Mouse (Mus musculus): ENCODE results near the gene Olfr747. TPM values are rescaled to one million over a fixed set of nuclear protein-coding genes. Genes with fewer than 3 reads are reported as not detected.
"Not testable (repeated sequence)": the region's sequence is repeated elsewhere in the genome, so short reads cannot be mapped to it uniquely, and the experiment has no call there.

Olfr747 gene
- not detected in 2 replicates for total RNA-seq (2014; rRNA removed)
- not detected in 2 replicates for polyA plus RNA-seq (2015; fragmentation: Nextera tagmentation; extraction: Ambion mirVana)

DNA sequence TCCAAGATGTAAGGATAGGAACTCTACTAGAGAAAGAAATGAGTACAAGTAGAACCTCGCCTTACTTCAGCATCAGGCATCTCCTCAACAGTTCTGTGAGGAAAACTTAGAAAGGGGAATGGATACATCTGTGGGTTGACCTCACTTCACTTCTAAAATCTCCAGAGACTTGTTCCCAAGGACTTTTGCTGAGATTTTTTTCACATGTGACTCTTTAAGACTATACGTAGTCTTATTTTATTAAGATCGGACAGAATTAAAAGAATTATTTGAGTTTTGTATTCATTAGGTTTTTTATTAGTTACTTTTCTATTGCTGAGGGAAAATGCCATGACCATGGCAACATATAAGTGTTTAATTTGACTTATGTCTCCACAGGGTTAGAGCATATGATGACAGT is at the start of gene Olfr747:
Olfr747 (minus strand) TSS at position 101 of the 400 bp plus-strand sequence.
- WGBS, result 93% methylated on average over 3 of the region's 3 CpGs
- Histone ChIP-seq H3K4me1 (ENCODE audit: insufficient read depth) (no peaks in the 10 kb centered on the region), H3K9ac (no peak within 1 kb of the TSS), H3K27me3 (ENCODE audit: insufficient read depth, low read length) (no peaks in the 10 kb centered on the region), H3K4me3 (ENCODE audit: low read depth, low read length) (no peak within 1 kb of the TSS), H3K9me3 (ENCODE audit: low read length) (no peaks in the 10 kb centered on the region), H3K4me2 (ENCODE audit: low read depth) (no peak within 1 kb of the TSS), H3K36me3 (ENCODE audit: insufficient read depth) (no peaks in the 10 kb centered on the region), H3K27ac (ENCODE audit: low read depth, low read length) (no peak within 1 kb of the TSS)
- DNase-seq (no peak), ATAC-seq (no peak)
- TF ChIP-seq CTCF (IDR thresholded peaks at IDR 0.05; ENCODE audit: low read depth), result no peak

DNA sequence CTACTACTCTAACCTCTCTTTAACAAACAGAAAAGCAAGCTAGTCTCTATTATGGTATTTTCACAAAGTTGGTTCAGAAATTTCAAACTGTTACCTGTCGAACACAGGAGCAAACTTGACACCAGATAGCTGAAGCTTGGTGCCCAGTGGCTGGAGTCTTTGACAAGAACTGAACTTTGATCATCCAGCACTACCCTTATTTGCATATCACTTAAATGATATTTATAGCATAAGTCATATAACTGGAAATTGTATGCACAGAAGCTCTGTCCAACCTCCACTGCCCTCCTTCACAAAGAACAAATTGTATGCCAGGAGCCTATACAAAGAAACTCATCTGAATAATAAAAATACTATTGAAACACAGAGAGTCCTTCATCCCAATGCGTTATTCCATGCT is 48.6 kb upstream of the Olfr747 start:
- Histone ChIP-seq H3K9ac (no peak overlapping the region), H3K36me3 (ENCODE audit: insufficient read depth) (no peaks in the 10 kb centered on the region), H3K27me3 (ENCODE audit: insufficient read depth, low read length) (no peaks in the 10 kb centered on the region), H3K4me2 (ENCODE audit: low read depth) (no peak overlapping the region), H3K4me3 (ENCODE audit: low read depth, low read length) (no peak overlapping the region), H3K4me1 (ENCODE audit: insufficient read depth) (no peaks in the 10 kb centered on the region), H3K9me3 (ENCODE audit: low read length) (no peaks in the 10 kb centered on the region), H3K27ac (ENCODE audit: low read depth, low read length) (no peak overlapping the region)
- TF ChIP-seq CTCF (IDR thresholded peaks at IDR 0.05; ENCODE audit: low read depth), result no peak
- 71% methylated on average over 2 of the region's 2 CpGs for WGBS
- ATAC-seq (no peak), DNase-seq (no peak)

DNA sequence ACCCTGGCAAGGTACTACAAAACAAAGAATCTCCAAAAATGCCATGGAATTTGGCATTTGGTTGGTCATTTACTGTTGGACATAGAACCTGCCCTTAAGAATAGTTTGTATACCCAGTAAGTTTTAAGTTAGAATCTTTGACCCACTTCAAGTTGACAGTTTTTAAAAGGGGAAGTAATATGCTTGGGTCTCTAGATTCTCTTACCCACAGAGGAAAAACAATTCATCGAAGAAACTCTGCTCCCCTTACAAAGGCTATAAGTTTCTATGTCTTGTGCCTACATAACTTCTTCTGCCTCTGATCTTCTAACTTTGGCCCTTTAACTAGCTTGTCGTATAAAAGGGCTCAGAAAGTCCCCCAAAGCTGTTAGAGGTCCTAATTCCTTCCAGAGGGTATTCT is 47.3 kb upstream of the Olfr747 start:
- no peak overlapping the region for H3K4me2 ChIP-seq (ENCODE audit: low read depth)
- no peak overlapping the region for H3K27ac ChIP-seq (ENCODE audit: low read depth, low read length)
- DNase-seq (no peak), ATAC-seq (no peak)
- H3K9ac ChIP-seq, result no peak overlapping the region
- no peaks in the 10 kb centered on the region for H3K9me3 ChIP-seq (ENCODE audit: low read length)
- no peak for TF ChIP-seq CTCF (IDR thresholded peaks at IDR 0.05; ENCODE audit: low read depth)
- no peaks in the 10 kb centered on the region for H3K4me1 ChIP-seq (ENCODE audit: insufficient read depth)
- 70% methylated on average over 2 of the region's 2 CpGs for WGBS
- H3K27me3 ChIP-seq (ENCODE audit: insufficient read depth, low read length), result no peaks in the 10 kb centered on the region
- no peak overlapping the region for H3K4me3 ChIP-seq (ENCODE audit: low read depth, low read length)
- no peaks in the 10 kb centered on the region for H3K36me3 ChIP-seq (ENCODE audit: insufficient read depth)

DNA sequence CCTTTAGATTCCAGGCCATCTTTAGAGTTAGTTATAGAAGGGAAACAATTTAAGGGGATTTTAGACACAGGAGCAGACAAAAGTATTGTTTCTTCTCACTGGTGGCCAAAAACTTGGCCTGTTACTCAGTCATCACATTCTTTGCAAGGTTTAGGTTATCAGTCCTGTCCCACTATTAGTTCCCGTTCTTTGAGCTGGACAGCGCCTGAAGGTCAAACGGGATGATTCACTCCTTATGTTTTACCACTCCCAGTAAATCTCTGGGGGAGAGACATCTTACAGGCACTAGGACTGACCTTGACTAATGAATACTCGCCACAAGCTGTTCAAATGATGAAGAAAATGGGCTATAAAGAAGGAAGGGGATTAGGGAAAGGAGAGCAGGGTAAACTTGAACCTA is 29.4 kb upstream of the Olfr747 start:
- not testable (repeated sequence) for DNase-seq; H3K27ac ChIP-seq (ENCODE audit: low read depth, low read length); H3K9me3 ChIP-seq (ENCODE audit: low read length); H3K27me3 ChIP-seq (ENCODE audit: insufficient read depth, low read length); ATAC-seq; H3K4me3 ChIP-seq (ENCODE audit: low read depth, low read length); H3K9ac ChIP-seq; H3K4me1 ChIP-seq (ENCODE audit: insufficient read depth); H3K4me2 ChIP-seq (ENCODE audit: low read depth); H3K36me3 ChIP-seq (ENCODE audit: insufficient read depth)
- 96% methylated on average over 3 of the region's 4 CpGs for WGBS

DNA sequence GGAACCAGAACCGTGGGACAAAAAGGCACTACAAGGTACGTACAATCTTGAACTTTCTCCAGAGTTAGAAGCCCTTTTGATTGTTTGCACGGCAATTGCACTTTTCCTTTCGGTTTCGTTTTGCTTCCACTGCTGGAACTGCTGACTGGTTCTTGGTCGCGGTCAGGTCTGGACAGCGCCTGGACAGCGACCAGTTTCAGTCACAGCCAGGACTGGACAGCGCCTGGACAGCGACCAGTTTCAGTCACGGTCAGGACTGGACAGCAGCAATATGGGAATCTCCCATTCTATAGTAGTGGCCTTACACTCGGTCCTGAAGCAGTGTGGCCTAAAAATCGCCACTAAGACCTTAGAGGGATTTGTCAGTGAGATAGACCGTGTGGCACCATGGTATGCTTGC is 26.9 kb upstream of the Olfr747 start:
- H3K4me2 ChIP-seq (ENCODE audit: low read depth); H3K27ac ChIP-seq (ENCODE audit: low read depth, low read length); H3K4me1 ChIP-seq (ENCODE audit: insufficient read depth); DNase-seq; ATAC-seq; H3K9ac ChIP-seq; H3K9me3 ChIP-seq (ENCODE audit: low read length); H3K36me3 ChIP-seq (ENCODE audit: insufficient read depth); H3K27me3 ChIP-seq (ENCODE audit: insufficient read depth, low read length); H3K4me3 ChIP-seq (ENCODE audit: low read depth, low read length): not testable (repeated sequence)
- WGBS, result 89% methylated on average over 15 of the region's 15 CpGs

DNA sequence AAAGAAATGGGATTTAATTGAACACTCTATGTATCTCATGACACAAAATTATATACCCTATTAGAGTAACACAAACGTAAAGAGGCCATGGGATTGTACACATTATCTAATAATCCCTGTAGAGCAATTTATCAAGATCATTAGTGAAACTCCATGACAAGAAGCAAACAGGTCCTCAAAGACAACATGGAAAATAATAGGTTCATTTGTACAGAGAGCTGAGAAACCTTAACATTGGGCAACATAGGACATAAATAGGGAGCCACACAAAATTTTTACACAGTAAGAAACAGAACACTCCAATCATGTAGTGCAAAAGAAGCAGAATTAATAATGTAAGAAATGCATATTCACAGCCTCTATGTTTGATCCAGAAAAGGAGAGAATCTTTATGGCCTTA is 14.1 kb upstream of the Olfr747 start, which contains the start of gene Olfr748:
Olfr748 (plus strand) TSS at position 301 of the 400 bp plus-strand sequence.
- H3K36me3 ChIP-seq (ENCODE audit: insufficient read depth), result no peaks in the 10 kb centered on the region
- no peak within 1 kb of the TSS for H3K9ac ChIP-seq
- ATAC-seq (no peak), DNase-seq (no peak)
- no peaks in the 10 kb centered on the region for H3K4me1 ChIP-seq (ENCODE audit: insufficient read depth)
- WGBS, result 73% methylated on average over 1 of the region's 1 CpGs
- H3K4me3 ChIP-seq (ENCODE audit: low read depth, low read length), result no peak within 1 kb of the TSS
- H3K4me2 ChIP-seq (ENCODE audit: low read depth), result no peak within 1 kb of the TSS
- no peak for TF ChIP-seq CTCF (IDR thresholded peaks at IDR 0.05; ENCODE audit: low read depth)
- H3K27me3 ChIP-seq (ENCODE audit: insufficient read depth, low read length), result no peaks in the 10 kb centered on the region
- no peaks in the 10 kb centered on the region for H3K9me3 ChIP-seq (ENCODE audit: low read length)
- no peak within 1 kb of the TSS for H3K27ac ChIP-seq (ENCODE audit: low read depth, low read length)

DNA sequence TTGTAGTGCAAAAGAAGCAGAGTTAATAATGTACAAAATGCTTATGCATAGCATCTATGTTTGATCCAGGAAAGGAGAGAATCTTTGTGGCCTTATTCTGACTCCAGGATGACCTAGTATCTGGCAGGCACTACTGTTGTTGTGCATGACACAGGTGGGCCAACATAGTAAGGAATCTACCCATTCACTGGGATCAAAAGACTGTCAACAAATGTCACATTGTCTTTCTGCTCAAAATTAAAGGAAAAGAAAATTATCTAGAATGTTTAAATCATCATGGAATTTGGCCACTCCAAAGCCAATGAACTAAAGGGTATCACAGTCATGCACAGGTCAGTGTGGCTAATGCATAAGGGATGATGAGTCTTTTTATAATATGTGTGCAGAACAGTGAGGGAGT is 46.2 kb downstream of the Olfr747 start, which contains the start of gene Olfr746:
Olfr746 (plus strand) TSS at position 301 of the 400 bp plus-strand sequence.
- no peak within 1 kb of the TSS for H3K27ac ChIP-seq (ENCODE audit: low read depth, low read length)
- H3K9ac ChIP-seq, result no peak within 1 kb of the TSS
- H3K9me3 ChIP-seq (ENCODE audit: low read length), result no peaks in the 10 kb centered on the region
- no peaks in the 10 kb centered on the region for H3K36me3 ChIP-seq (ENCODE audit: insufficient read depth)
- no peak within 1 kb of the TSS for H3K4me2 ChIP-seq (ENCODE audit: low read depth)
- no peak for TF ChIP-seq CTCF (IDR thresholded peaks at IDR 0.05; ENCODE audit: low read depth)
- H3K4me3 ChIP-seq (ENCODE audit: low read depth, low read length), result no peak within 1 kb of the TSS
- ATAC-seq (no peak), DNase-seq (no peak)
- no peaks in the 10 kb centered on the region for H3K27me3 ChIP-seq (ENCODE audit: insufficient read depth, low read length)
- H3K4me1 ChIP-seq (ENCODE audit: insufficient read depth), result no peaks in the 10 kb centered on the region

DNA sequence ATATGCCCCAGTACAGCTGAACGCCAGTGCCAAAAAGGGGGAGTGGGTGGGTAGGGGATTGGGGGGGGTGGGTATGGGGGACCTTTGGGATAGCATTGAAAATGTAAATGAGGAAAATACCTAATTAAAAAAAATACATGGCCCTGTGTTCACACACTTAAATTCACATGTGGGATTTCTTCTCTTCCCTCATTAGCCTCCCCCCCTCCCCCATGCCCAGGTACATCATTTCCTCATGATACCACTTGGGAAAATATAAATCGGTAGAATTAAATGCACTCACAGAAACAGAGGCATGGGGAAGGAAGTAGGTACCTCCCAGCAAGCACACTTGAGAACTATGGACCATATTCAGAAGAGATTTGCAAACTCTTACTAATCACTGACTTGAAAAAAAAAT is 53.9 kb downstream of the Olfr747 start, which contains the start of gene Olfr745:
Olfr745 (plus strand) TSS at position 301 of the 400 bp plus-strand sequence.
- no peak within 1 kb of the TSS for H3K4me2 ChIP-seq (ENCODE audit: low read depth)
- H3K4me3 ChIP-seq (ENCODE audit: low read depth, low read length), result no peak within 1 kb of the TSS
- H3K36me3 ChIP-seq (ENCODE audit: insufficient read depth), result no peaks in the 10 kb centered on the region
- ATAC-seq, result no peak
- DNase-seq, result no peak
- H3K9me3 ChIP-seq (ENCODE audit: low read length), result no peaks in the 10 kb centered on the region
- no peak within 1 kb of the TSS for H3K27ac ChIP-seq (ENCODE audit: low read depth, low read length)
- H3K4me1 ChIP-seq (ENCODE audit: insufficient read depth), result no peaks in the 10 kb centered on the region
- H3K9ac ChIP-seq, result no peak within 1 kb of the TSS
- WGBS, result 97% methylated on average over 2 of the region's 2 CpGs
- no peak for TF ChIP-seq CTCF (IDR thresholded peaks at IDR 0.05; ENCODE audit: low read depth)
- no peaks in the 10 kb centered on the region for H3K27me3 ChIP-seq (ENCODE audit: insufficient read depth, low read length)

Other genes starting within 250 kb of the Olfr747 start
- gene Olfr740, start 247.7 kb downstream of the Olfr747 start, total RNA-seq (2014; rRNA removed), result not detected in 2 replicates
- gene Olfr740, start 247.7 kb downstream of the Olfr747 start, polyA plus RNA-seq (2015; fragmentation: Nextera tagmentation; extraction: Ambion mirVana), result not detected in 2 replicates
- gene Olfr741, start 220.5 kb downstream of the Olfr747 start, total RNA-seq (2014; rRNA removed), result not detected in 2 replicates
- gene Olfr741, start 220.5 kb downstream of the Olfr747 start, polyA plus RNA-seq (2015; fragmentation: Nextera tagmentation; extraction: Ambion mirVana), result not detected in 2 replicates
- gene Olfr742, start 189.6 kb downstream of the Olfr747 start, total RNA-seq (2014; rRNA removed), result not detected in 2 replicates
- gene Olfr742, start 189.6 kb downstream of the Olfr747 start, polyA plus RNA-seq (2015; fragmentation: Nextera tagmentation; extraction: Ambion mirVana), result not detected in 2 replicates
- gene Olfr743, start 171.4 kb downstream of the Olfr747 start, total RNA-seq (2014; rRNA removed), result not detected in 2 replicates
- gene Olfr743, start 171.4 kb downstream of the Olfr747 start, polyA plus RNA-seq (2015; fragmentation: Nextera tagmentation; extraction: Ambion mirVana), result not detected in 2 replicates
- gene Olfr744, start 78.3 kb downstream of the Olfr747 start, total RNA-seq (2014; rRNA removed), result not detected in 2 replicates
- not detected in 2 replicates for gene Olfr744, start 78.3 kb downstream of the Olfr747 start, polyA plus RNA-seq (2015; fragmentation: Nextera tagmentation; extraction: Ambion mirVana)
- gene Olfr745, start 53.8 kb downstream of the Olfr747 start, total RNA-seq (2014; rRNA removed), result not detected in 2 replicates
- not detected in 2 replicates for gene Olfr745, start 53.8 kb downstream of the Olfr747 start, polyA plus RNA-seq (2015; fragmentation: Nextera tagmentation; extraction: Ambion mirVana)
- gene Olfr746, start 46.1 kb downstream of the Olfr747 start, total RNA-seq (2014; rRNA removed), result not detected in 2 replicates
- not detected in 2 replicates for gene Olfr746, start 46.1 kb downstream of the Olfr747 start, polyA plus RNA-seq (2015; fragmentation: Nextera tagmentation; extraction: Ambion mirVana)
- gene Olfr748, start 14.2 kb upstream of the Olfr747 start, total RNA-seq (2014; rRNA removed), result not detected in 2 replicates
- gene Olfr748, start 14.2 kb upstream of the Olfr747 start, polyA plus RNA-seq (2015; fragmentation: Nextera tagmentation; extraction: Ambion mirVana), result not detected in 2 replicates
- gene Olfr749, start 51.9 kb upstream of the Olfr747 start, total RNA-seq (2014; rRNA removed), result not detected in 2 replicates
- not detected in 2 replicates for gene Olfr749, start 51.9 kb upstream of the Olfr747 start, polyA plus RNA-seq (2015; fragmentation: Nextera tagmentation; extraction: Ambion mirVana)
- gene Ttc5, start 92.3 kb upstream of the Olfr747 start, total RNA-seq (2014; rRNA removed), result 101 and 114 TPM in 2 replicates
- 92.8 and 100 TPM in 2 replicates for gene Ttc5, start 92.3 kb upstream of the Olfr747 start, polyA plus RNA-seq (2015; fragmentation: Nextera tagmentation; extraction: Ambion mirVana)
- gene Ccnb1ip1, start 114.5 kb upstream of the Olfr747 start, total RNA-seq (2014; rRNA removed), result 0.19 TPM in 1 of 2 replicates, not detected in the other
- 0.09 TPM in 1 of 2 replicates, not detected in the other for gene Ccnb1ip1, start 114.5 kb upstream of the Olfr747 start, polyA plus RNA-seq (2015; fragmentation: Nextera tagmentation; extraction: Ambion mirVana)
- 33.2 and 35.7 TPM in 2 replicates for gene Parp2, start 114.6 kb upstream of the Olfr747 start, total RNA-seq (2014; rRNA removed)
- 30.3 and 34.4 TPM in 2 replicates for gene Parp2, start 114.6 kb upstream of the Olfr747 start, polyA plus RNA-seq (2015; fragmentation: Nextera tagmentation; extraction: Ambion mirVana)
- 2.4 and 2.5 TPM in 2 replicates for gene Tep1, start 177.4 kb upstream of the Olfr747 start, total RNA-seq (2014; rRNA removed)
- 1.1 and 1.2 TPM in 2 replicates for gene Tep1, start 177.4 kb upstream of the Olfr747 start, polyA plus RNA-seq (2015; fragmentation: Nextera tagmentation; extraction: Ambion mirVana)
- 1.1 and 2.8 TPM in 2 replicates for gene Klhl33, start 204.3 kb upstream of the Olfr747 start, total RNA-seq (2014; rRNA removed)
- 0.70 and 0.80 TPM in 2 replicates for gene Klhl33, start 204.3 kb upstream of the Olfr747 start, polyA plus RNA-seq (2015; fragmentation: Nextera tagmentation; extraction: Ambion mirVana)
- gene Osgep, start 231.7 kb upstream of the Olfr747 start, total RNA-seq (2014; rRNA removed), result 75.2 and 102 TPM in 2 replicates
- 79.1 and 87.6 TPM in 2 replicates for gene Osgep, start 231.7 kb upstream of the Olfr747 start, polyA plus RNA-seq (2015; fragmentation: Nextera tagmentation; extraction: Ambion mirVana)
- gene Apex1, start 231.8 kb upstream of the Olfr747 start, total RNA-seq (2014; rRNA removed), result 134 and 150 TPM in 2 replicates
- 193 and 233 TPM in 2 replicates for gene Apex1, start 231.8 kb upstream of the Olfr747 start, polyA plus RNA-seq (2015; fragmentation: Nextera tagmentation; extraction: Ambion mirVana)
- gene Pip4p1, start 237.7 kb upstream of the Olfr747 start, total RNA-seq (2014; rRNA removed), result 54.8 and 61.9 TPM in 2 replicates
- 97.2 and 103 TPM in 2 replicates for gene Pip4p1, start 237.7 kb upstream of the Olfr747 start, polyA plus RNA-seq (2015; fragmentation: Nextera tagmentation; extraction: Ambion mirVana)
- 16.7 and 20.0 TPM in 2 replicates for gene Pnp, start 237.9 kb upstream of the Olfr747 start, total RNA-seq (2014; rRNA removed)
- 11.3 and 13.1 TPM in 2 replicates for gene Pnp, start 237.9 kb upstream of the Olfr747 start, polyA plus RNA-seq (2015; fragmentation: Nextera tagmentation; extraction: Ambion mirVana)

Measured in forebrain, postnatal 0 days (tissue).